Mouse (Mus musculus) layer of hippocampus, adult 2 months (tissue): ENCODE results near the gene Defb18. TPM values are rescaled to one million over a fixed set of nuclear protein-coding genes. Genes with fewer than 3 reads are reported as not detected.
"Not testable (repeated sequence)": the region's sequence is repeated elsewhere in the genome, so short reads cannot be mapped to it uniquely, and the experiment has no call there.

ENCODE experiments used
- DNase-seq, 2 experiments: peaks; one replicate each; pipeline ENCODE4 v3.0.0; 2022; ENCODE audit warnings: low spot score in 2 of 2
- H3K27ac ChIP-seq: fragments of 200-600 bp; 2 replicates; pipeline ENCODE4 v1.8.1; 2022
- H3K4me3 ChIP-seq: fragments of 200-600 bp; 2 replicates; pipeline ENCODE4 v1.8.1; 2022; ENCODE audit warnings: mild to moderate bottlenecking
- CTCF ChIP-seq: fragments of 200-600 bp; conservative IDR thresholded peaks from 2 replicates; pipeline ENCODE4 v1.8.1; 2022; ENCODE audit warnings: antibody characterized with exemption, mild to moderate bottlenecking, moderate library complexity
- long read RNA-seq, 2 experiments: library from polyadenylated mRNA; stranded (forward); transcript quantifications; one replicate each; pipeline ENCODE4 v2.0.0; 2021; ENCODE audit warnings: borderline mapping rate in 2 of 2
- total RNA-seq, 2 experiments: library from RNA; stranded (reverse); gene quantifications; 2 replicates each; pipeline ENCODE4 v1.2.3; 2021

Gene Defb18
- not detected for total RNA-seq
- long read RNA-seq, experiment 1, result 0 reads
- long read RNA-seq, experiment 2, result 0 reads

- Histone ChIP-seq H3K27ac (no peak within 1 kb of the TSS), H3K4me3 (no peak within 1 kb of the TSS)
- TF ChIP-seq CTCF, result no peak
- no peak for DNase-seq
Observed at GRCm38 (mm10) chr1:18237343-18237742, at the start of gene Defb18. TSS of gene Defb18 (minus strand) at chr1:18237443.

GRCm38 (mm10) chr1:18271095-18271494 is 33.9 kb upstream of the Defb18 start:
- TF ChIP-seq CTCF, result no peak
- Histone ChIP-seq H3K27ac (no peak overlapping the region), H3K4me3 (no peak overlapping the region)
- no peak for DNase-seq

GRCm38 (mm10) chr1:18268845-18269244 is 31.6 kb upstream of the Defb18 start:
- no peak overlapping the region for H3K4me3 ChIP-seq
- no peak for DNase-seq
- no peak overlapping the region for H3K27ac ChIP-seq
- no peak for TF ChIP-seq CTCF

- H3K4me3 ChIP-seq, result no peak within 1 kb of the TSS
- no peak within 1 kb of the TSS for H3K27ac ChIP-seq
- no peak for DNase-seq
- TF ChIP-seq CTCF, result no peak
Observed at GRCm38 (mm10) chr1:18265038-18265437, 27.8 kb upstream of the Defb18 start, which contains the start of gene Defb41. TSS of gene Defb41 (minus strand) at chr1:18265138.

GRCm38 (mm10) chr1:18245801-18246580 is 8.7 kb upstream of the Defb18 start:
- not testable (repeated sequence) for H3K4me3 ChIP-seq, DNase-seq, H3K27ac ChIP-seq

GRCm38 (mm10) chr1:18223385-18223945 is 13.8 kb downstream of the Defb18 start:
- DNase-seq, result no peak
- no peak for TF ChIP-seq CTCF
- Histone ChIP-seq H3K4me3 (no peak overlapping the region), H3K27ac (no peak overlapping the region)

- no peak overlapping the region for H3K4me3 ChIP-seq
- DNase-seq, result no peak
- no peak for TF ChIP-seq CTCF
- H3K27ac ChIP-seq, result no peak overlapping the region
Observed at GRCm38 (mm10) chr1:18191719-18192118, 45.5 kb downstream of the Defb18 start.

- Histone ChIP-seq H3K27ac (no peak overlapping the region), H3K4me3 (no peak overlapping the region)
- no peak for DNase-seq
- TF ChIP-seq CTCF, result no peak
Observed at GRCm38 (mm10) chr1:18190714-18191712, 46.2 kb downstream of the Defb18 start.

Other genes starting within 250 kb of the Defb18 start
- gene Crisp4, start 91.5 kb downstream of the Defb18 start, total RNA-seq, result not detected
- gene Defb41, start 27.7 kb upstream of the Defb18 start, total RNA-seq, result not detected